Mouse (Mus musculus) CH12.LX (cell line): ENCODE results near the gene Tmem205.

Experiments
- CTCF ChIP-seq, 2 experiments: IDR thresholded peaks in 1 of 2; conservative IDR thresholded peaks in 1 of 2; 2 replicates each; pipeline ENCODE4 v1.5.1; 2011 to 2012; ENCODE audit warnings: low read depth in 2 of 2, low read length in 2 of 2, improper control_type of control experiment in 1 of 2, inconsistent platforms in 1 of 2, mild to moderate bottlenecking in 1 of 2, moderate library complexity in 1 of 2
- ETS1 ChIP-seq: conservative IDR thresholded peaks from 2 replicates; pipeline ENCODE4 v1.6.1; 2012; ENCODE audit warnings: low read depth, mild to moderate bottlenecking, inconsistent platforms, low read length, improper control_type of control experiment, moderate library complexity
- NRF1 ChIP-seq: IDR thresholded peaks from 2 replicates; pipeline ENCODE4 v1.6.1; 2014; ENCODE audit warnings: low read depth, mild to moderate bottlenecking, inconsistent platforms, low read length, improper control_type of control experiment, moderate library complexity
- POLR2A ChIP-seq: IDR thresholded peaks from 2 replicates; pipeline ENCODE4 v1.6.1; 2011; ENCODE audit warnings: low read depth, mild to moderate bottlenecking, improper control_type of control experiment, low read length
- RCOR1 ChIP-seq: conservative IDR thresholded peaks from 2 replicates; pipeline ENCODE4 v1.6.1; 2012; ENCODE audit warnings: low read depth, mild to moderate bottlenecking, inconsistent platforms, low read length, improper control_type of control experiment
- SIN3A ChIP-seq: IDR thresholded peaks from 2 replicates; pipeline ENCODE4 v1.6.1; 2012; ENCODE audit warnings: low read length, improper control_type of control experiment, inconsistent platforms

DNA sequence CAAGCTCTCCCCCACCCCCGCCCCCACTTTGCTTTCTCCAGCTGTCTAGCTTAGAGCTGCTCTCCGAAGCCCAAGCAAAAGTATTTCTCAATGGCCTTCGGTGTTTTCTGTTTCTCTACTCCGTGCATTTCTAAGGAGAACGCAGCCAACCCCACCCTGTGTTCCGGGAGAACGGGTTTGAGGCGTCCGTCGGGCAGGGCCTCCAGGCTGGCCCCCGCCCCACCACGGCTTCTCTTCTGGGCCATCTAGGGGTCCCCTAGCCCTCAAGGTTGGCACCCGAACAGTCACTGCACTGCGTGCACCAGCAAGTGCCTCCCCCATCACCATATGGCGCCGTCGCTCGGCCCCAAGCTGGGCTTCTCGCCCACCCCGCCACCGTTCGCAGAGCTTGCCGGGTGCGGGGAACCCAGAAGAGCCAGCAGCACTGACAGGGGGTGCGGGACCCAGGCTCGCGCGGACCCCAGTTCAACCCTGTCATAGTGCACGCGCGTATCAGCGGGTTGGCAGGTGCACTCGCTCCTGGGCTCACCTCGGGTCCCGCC, 9.8 kb downstream of the Tmem205 start:
- no peak for TF ChIP-seq ETS1
- TF ChIP-seq NRF1 = no peak
- TF ChIP-seq POLR2A = no peak
- TF ChIP-seq RCOR1 = no peak
- no peak for TF ChIP-seq CTCF (conservative IDR thresholded peaks at IDR 0.05 in 1 of 2, IDR thresholded peaks at IDR 0.05 in 1 of 2; ENCODE audit: low read depth in 2 of 2, low read length in 2 of 2)
- TF ChIP-seq SIN3A = no peak
